Mouse (Mus musculus): ENCODE measurements around the gene Tvp23b. TPM values are rescaled to one million over a fixed set of nuclear protein-coding genes. Genes with fewer than 3 reads are reported as not detected.

Tvp23b gene
- polyA plus RNA-seq, 1 experiment from 2014 or later = 47.7 TPM

DNA sequence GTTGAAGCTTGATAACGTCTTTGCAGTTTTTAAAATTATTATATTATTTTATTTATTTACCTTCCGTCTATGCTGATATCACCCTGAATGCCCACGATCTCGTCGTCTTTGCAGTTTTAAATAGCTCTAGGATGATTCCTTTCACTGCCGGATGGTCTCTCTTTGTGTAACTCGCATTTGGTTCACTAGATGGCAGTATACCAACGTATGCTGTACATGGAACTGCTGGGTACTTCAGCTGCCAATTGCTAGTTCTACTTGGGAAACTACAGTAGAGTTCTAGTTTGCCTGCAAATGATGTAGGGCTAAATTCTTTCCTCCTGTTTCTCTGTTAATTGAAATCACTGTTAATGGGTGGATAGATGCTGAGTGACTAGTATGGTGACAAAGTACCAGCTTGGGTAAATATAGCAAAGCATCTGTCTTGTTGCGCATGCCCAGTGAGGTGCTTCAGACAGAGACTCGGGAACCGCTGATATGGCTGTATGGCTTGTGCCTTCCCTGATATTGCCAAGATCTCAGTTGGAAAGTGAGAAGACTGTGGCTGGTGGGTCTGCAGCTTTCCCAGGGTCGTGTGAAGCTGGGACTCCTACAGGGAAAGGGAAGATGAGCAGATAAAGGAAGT, 22.6 kb downstream of the Tvp23b start:
- Histone ChIP-seq H3K9ac (no peak overlapping the region), H3K36me3 (no peaks in the 10 kb centered on the region), H3K9me3 (no peaks in the 10 kb centered on the region), H3K4me3 (no peak overlapping the region), H3K27me3 (replicated peaks) (no peaks in the 10 kb centered on the region), H3K4me2 (no peak overlapping the region), H3K27ac (replicated peaks) (no peak overlapping the region), H3K4me1 (0 out of 2 replicates have a peak, but pooled peaks cover 2% of the 10 kb centered on the region)
- no peak for ATAC-seq (ENCODE audit: extremely low read depth, insufficient number of reproducible peaks, low FRiP score, low TSS enrichment)
- WGBS = 24% methylated on average over 12 of the region's 12 CpGs

- Histone ChIP-seq H3K4me2 (no peak overlapping the region), H3K9me3 (no peaks in the 10 kb centered on the region), H3K9ac (no peak overlapping the region), H3K4me3 (no peak overlapping the region), H3K27me3 (replicated peaks) (no peaks in the 10 kb centered on the region), H3K4me1 (0 out of 2 replicates have a peak, but pooled peaks cover 2% of the 10 kb centered on the region), H3K27ac (replicated peaks) (no peak overlapping the region), H3K36me3 (no peaks in the 10 kb centered on the region)
- WGBS = 64% methylated on average over 6 of the region's 6 CpGs
- no peak for ATAC-seq (ENCODE audit: extremely low read depth, insufficient number of reproducible peaks, low FRiP score, low TSS enrichment)
Observed at GRCm38 (mm10) chr11:62903871-62904495, 24.7 kb downstream of the Tvp23b start.

GRCm38 (mm10) chr11:62909720-62910306, 30.6 kb downstream of the Tvp23b start:
- Histone ChIP-seq H3K4me1 (peaks cover 4% of the 10 kb centered on the region; the same call in 1 of the 2 replicates), H3K9ac (no peak overlapping the region), H3K27ac (replicated peaks) (no peak overlapping the region), H3K4me2 (no peak overlapping the region), H3K27me3 (replicated peaks) (no peaks in the 10 kb centered on the region), H3K36me3 (no peaks in the 10 kb centered on the region), H3K4me3 (no peak overlapping the region), H3K9me3 (no peaks in the 10 kb centered on the region)
- ATAC-seq (ENCODE audit: extremely low read depth, insufficient number of reproducible peaks, low FRiP score, low TSS enrichment) = no peak
- WGBS = 67% methylated on average over 3 of the region's 3 CpGs

GRCm38 (mm10) chr11:62911362-62911761, 32.1 kb downstream of the Tvp23b start:
- Histone ChIP-seq H3K4me2 (0 out of 2 replicates have a peak overlapping the region, but pooled peaks have one; percentile 5), H3K9ac (no peak overlapping the region), H3K9me3 (no peaks in the 10 kb centered on the region), H3K36me3 (no peaks in the 10 kb centered on the region), H3K4me1 (peaks cover 4% of the 10 kb centered on the region; the same call in 1 of the 2 replicates), H3K4me3 (no peak overlapping the region), H3K27me3 (replicated peaks) (0 out of 2 replicates have a peak, but pooled peaks cover 4% of the 10 kb centered on the region), H3K27ac (replicated peaks) (peak overlapping the region; percentile 63)
- 58% methylated on average over 8 of the region's 8 CpGs for WGBS
- ATAC-seq (ENCODE audit: extremely low read depth, insufficient number of reproducible peaks, low FRiP score, low TSS enrichment) = no peak

GRCm38 (mm10) chr11:62913141-62913540, 33.9 kb downstream of the Tvp23b start:
- 85% methylated on average over 2 of the region's 2 CpGs for WGBS
- no peaks in the 10 kb centered on the region for H3K36me3 ChIP-seq
- H3K4me1 ChIP-seq = peaks cover 4% of the 10 kb centered on the region; the same call in 1 of the 2 replicates
- no peak overlapping the region for H3K27ac ChIP-seq (replicated peaks)
- H3K4me2 ChIP-seq = no peak overlapping the region
- ATAC-seq (ENCODE audit: extremely low read depth, insufficient number of reproducible peaks, low FRiP score, low TSS enrichment) = no peak
- 0 out of 2 replicates have a peak, but pooled peaks cover 4% of the 10 kb centered on the region for H3K27me3 ChIP-seq (replicated peaks)
- H3K9ac ChIP-seq = no peak overlapping the region
- no peaks in the 10 kb centered on the region for H3K9me3 ChIP-seq
- no peak overlapping the region for H3K4me3 ChIP-seq

DNA sequence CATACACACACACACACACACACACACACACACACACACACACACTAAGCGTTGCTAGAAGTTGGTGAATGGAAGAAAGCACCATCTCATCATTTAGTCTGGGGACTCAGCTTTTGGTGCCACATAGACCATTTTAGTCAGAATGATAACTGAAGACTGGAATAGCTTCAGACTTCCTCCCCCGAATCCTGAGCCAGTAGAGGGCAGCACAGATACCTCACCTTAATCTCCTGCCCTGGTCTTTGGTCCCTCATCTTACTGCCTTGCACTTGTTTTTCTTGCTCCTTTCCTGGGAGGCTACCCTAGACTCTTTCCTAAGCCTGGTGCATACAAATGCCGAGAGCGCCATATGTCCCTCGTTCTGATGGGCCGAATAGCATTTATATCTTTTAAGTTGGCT, 35.3 kb downstream of the Tvp23b start:
- Histone ChIP-seq H3K4me1 (peaks cover 4% of the 10 kb centered on the region; the same call in 1 of the 2 replicates), H3K9me3 (0 out of 2 replicates have a peak, but pooled peaks cover 6% of the 10 kb centered on the region), H3K9ac (no peak overlapping the region), H3K4me3 (no peak overlapping the region), H3K4me2 (no peak overlapping the region), H3K36me3 (no peaks in the 10 kb centered on the region), H3K27ac (replicated peaks) (no peak overlapping the region), H3K27me3 (replicated peaks) (0 out of 2 replicates have a peak, but pooled peaks cover 4% of the 10 kb centered on the region)
- WGBS = 52% methylated on average over 6 of the region's 6 CpGs
- ATAC-seq (ENCODE audit: extremely low read depth, insufficient number of reproducible peaks, low FRiP score, low TSS enrichment) = no peak

DNA sequence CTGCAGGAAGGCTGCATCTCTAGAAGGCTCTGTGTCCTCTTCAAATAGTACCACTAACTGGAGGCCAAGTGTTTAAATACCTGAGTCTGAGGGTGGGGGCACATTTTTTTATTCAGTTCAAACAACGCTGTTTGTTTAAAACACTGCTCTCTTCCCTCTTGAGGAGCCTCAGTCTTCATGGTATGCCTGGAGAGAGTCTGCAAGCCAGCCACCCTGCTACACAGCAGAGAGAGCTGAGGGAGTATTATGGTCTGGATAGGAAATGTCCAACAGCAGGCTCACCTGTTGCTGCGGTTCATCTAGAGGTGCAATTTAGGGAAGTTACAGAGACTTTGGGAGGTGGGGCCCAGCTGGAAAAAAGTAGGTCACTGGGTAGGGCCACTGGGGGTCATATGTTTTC, 36.2 kb downstream of the Tvp23b start:
- 73% methylated on average over 2 of the region's 2 CpGs for WGBS
- Histone ChIP-seq H3K9ac (no peak overlapping the region), H3K27ac (replicated peaks) (no peak overlapping the region), H3K4me2 (no peak overlapping the region), H3K4me3 (no peak overlapping the region), H3K9me3 (0 out of 2 replicates have a peak, but pooled peaks cover 7% of the 10 kb centered on the region), H3K27me3 (replicated peaks) (0 out of 2 replicates have a peak, but pooled peaks cover 4% of the 10 kb centered on the region), H3K4me1 (peaks cover 9% of the 10 kb centered on the region; the same call in 1 of the 2 replicates), H3K36me3 (no peaks in the 10 kb centered on the region)
- ATAC-seq (ENCODE audit: extremely low read depth, insufficient number of reproducible peaks, low FRiP score, low TSS enrichment) = no peak

DNA sequence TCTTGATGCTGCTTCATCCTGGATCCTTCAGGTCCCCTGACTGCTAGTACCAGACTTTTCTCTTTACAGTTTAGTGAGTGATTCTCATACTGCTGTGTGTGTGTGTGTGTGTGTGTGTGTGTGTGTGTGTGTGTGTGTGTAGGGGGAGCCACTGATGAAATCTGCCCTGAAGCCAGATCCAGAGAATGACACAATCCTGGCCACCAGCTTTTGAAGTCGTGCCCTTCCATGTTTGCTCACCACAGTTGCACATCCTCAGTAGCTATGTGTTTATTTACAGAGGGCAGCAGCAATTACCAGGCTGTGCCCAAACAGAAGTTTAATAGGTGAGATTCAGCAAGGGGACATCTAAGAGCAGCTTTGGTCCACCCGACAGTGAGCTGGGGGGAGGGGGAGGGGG, 37.5 kb downstream of the Tvp23b start:
- H3K4me1 ChIP-seq = peaks cover 5% of the 10 kb centered on the region; the same call in 1 of the 2 replicates
- 0 out of 2 replicates have a peak, but pooled peaks cover 4% of the 10 kb centered on the region for H3K27me3 ChIP-seq (replicated peaks)
- H3K9ac ChIP-seq = no peak overlapping the region
- ATAC-seq (ENCODE audit: extremely low read depth, insufficient number of reproducible peaks, low FRiP score, low TSS enrichment) = no peak
- 30% methylated on average over 2 of the region's 2 CpGs for whole genome bisulfite sequencing
- no peaks in the 10 kb centered on the region for H3K36me3 ChIP-seq
- H3K4me3 ChIP-seq = no peak overlapping the region
- no peak overlapping the region for H3K27ac ChIP-seq (replicated peaks)
- 0 out of 2 replicates have a peak, but pooled peaks cover 7% of the 10 kb centered on the region for H3K9me3 ChIP-seq
- no peak overlapping the region for H3K4me2 ChIP-seq

DNA sequence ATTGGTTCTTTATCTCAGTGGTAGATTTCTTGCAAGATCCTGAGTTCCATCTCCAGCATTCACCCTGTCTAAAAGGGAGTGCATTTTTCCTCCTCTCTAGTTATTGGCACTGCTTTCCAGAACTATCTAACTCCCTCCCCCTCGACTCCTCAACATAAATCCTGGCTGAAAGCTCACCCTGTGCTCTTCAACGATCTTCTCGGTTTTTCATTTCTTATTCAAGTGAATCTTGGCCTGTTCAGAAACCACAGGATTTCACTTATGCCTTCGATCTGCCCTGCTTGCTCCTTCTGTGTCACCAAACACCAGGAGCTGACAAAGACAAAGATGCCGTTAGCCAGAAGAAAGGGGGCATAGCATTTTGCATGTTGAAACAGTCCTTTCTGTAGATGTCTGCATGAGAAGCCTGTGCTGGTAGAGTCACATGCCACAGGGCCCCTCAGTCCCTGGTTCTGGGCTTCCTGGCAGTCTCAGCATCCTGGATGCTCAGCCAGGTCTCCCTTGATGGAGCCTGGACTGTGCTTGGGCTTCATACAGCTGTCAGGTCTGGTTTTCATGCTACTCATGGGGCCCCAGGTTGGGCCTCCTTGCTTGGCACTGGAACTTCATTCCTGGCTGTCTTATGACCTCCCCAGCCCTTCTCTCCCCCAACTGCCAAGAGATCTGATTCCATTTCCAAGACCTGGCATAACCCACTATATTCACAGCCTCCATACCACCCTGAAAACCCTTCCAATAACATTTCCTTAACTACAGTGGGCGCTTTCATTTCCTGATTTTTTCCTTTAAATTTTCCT, 40.9 kb downstream of the Tvp23b start:
- Histone ChIP-seq H3K4me2 (peak overlapping the region; percentile 69), H3K27ac (replicated peaks) (peak overlapping the region; percentile 74), H3K27me3 (replicated peaks) (0 out of 2 replicates have a peak, but pooled peaks cover 4% of the 10 kb centered on the region), H3K4me3 (peak overlapping the region; percentile 38; the same call in 1 of the 2 replicates), H3K36me3 (no peaks in the 10 kb centered on the region), H3K4me1 (peaks cover 22% of the 10 kb centered on the region), H3K9me3 (0 out of 2 replicates have a peak, but pooled peaks cover 7% of the 10 kb centered on the region), H3K9ac (peak overlapping the region; percentile 33)
- ATAC-seq (ENCODE audit: extremely low read depth, insufficient number of reproducible peaks, low FRiP score, low TSS enrichment) = no peak
- 61% methylated on average over 6 of the region's 6 CpGs for WGBS

GRCm38 (mm10) chr11:62920743-62921050, 41.4 kb downstream of the Tvp23b start:
- WGBS = 21% methylated on average over 6 of the region's 6 CpGs
- Histone ChIP-seq H3K27ac (replicated peaks) (peak overlapping the region; percentile 74), H3K36me3 (no peaks in the 10 kb centered on the region), H3K9ac (peak overlapping the region; percentile 33), H3K4me2 (peak overlapping the region; percentile 69), H3K4me1 (peaks cover 22% of the 10 kb centered on the region), H3K4me3 (peak overlapping the region; percentile 38), H3K9me3 (0 out of 2 replicates have a peak, but pooled peaks cover 7% of the 10 kb centered on the region), H3K27me3 (replicated peaks) (0 out of 2 replicates have a peak, but pooled peaks cover 4% of the 10 kb centered on the region)
- ATAC-seq (ENCODE audit: extremely low read depth, insufficient number of reproducible peaks, low FRiP score, low TSS enrichment) = no peak
